Mouse (Mus musculus): Measurements from ENCODE around the gene Atp5f1. TPM values are rescaled to one million over a fixed set of nuclear protein-coding genes. Genes with fewer than 3 reads are reported as not detected.
"Not testable (repeated sequence)": the region's sequence is repeated elsewhere in the genome, so short reads cannot be mapped to it uniquely, and the experiment has no call there.

Atp5f1 gene
- polyA plus RNA-seq, 1 experiment, result 112 TPM

- no peak for DNase-seq (ENCODE audit: low read depth)
These were observed 30.1 kb downstream of the Atp5f1 start for GRCm38 (mm10) chr3:105929821-105930220.

- no peak for DNase-seq (ENCODE audit: low read depth)
These were observed 31.1 kb downstream of the Atp5f1 start for GRCm38 (mm10) chr3:105928781-105929180.

- no peak for DNase-seq (ENCODE audit: low read depth)
These were observed 31.7 kb downstream of the Atp5f1 start for GRCm38 (mm10) chr3:105928195-105928569.

GRCm38 (mm10) chr3:105927561-105928194, 32.2 kb downstream of the Atp5f1 start:
- no peak for DNase-seq (ENCODE audit: low read depth)

GRCm38 (mm10) chr3:105924616-105925015, 35.3 kb downstream of the Atp5f1 start:
- DNase-seq (ENCODE audit: low read depth), result no peak

GRCm38 (mm10) chr3:105921959-105922358, 37.9 kb downstream of the Atp5f1 start:
- no peak for DNase-seq (ENCODE audit: low read depth)

- not testable (repeated sequence) for DNase-seq (ENCODE audit: low read depth)
These were observed 39.2 kb downstream of the Atp5f1 start for GRCm38 (mm10) chr3:105920743-105921142.

- DNase-seq (ENCODE audit: low read depth), result no peak
These were observed 41.5 kb downstream of the Atp5f1 start for GRCm38 (mm10) chr3:105918355-105918745.

GRCm38 (mm10) chr3:105917656-105918354, 42.1 kb downstream of the Atp5f1 start:
- DNase-seq (ENCODE audit: low read depth), result no peak

- DNase-seq (ENCODE audit: low read depth), result not testable (repeated sequence)
These were observed 43.4 kb downstream of the Atp5f1 start for GRCm38 (mm10) chr3:105916455-105916854.

GRCm38 (mm10) chr3:105915281-105915680, 44.6 kb downstream of the Atp5f1 start:
- no peak for DNase-seq (ENCODE audit: low read depth)

- DNase-seq (ENCODE audit: low read depth), result no peak
These were observed 45.8 kb downstream of the Atp5f1 start for GRCm38 (mm10) chr3:105913839-105914681.

GRCm38 (mm10) chr3:105912097-105912880, 47.6 kb downstream of the Atp5f1 start:
- no peak for DNase-seq (ENCODE audit: low read depth)

GRCm38 (mm10) chr3:105910519-105911190, 49.2 kb downstream of the Atp5f1 start:
- DNase-seq (ENCODE audit: low read depth), result no peak

GRCm38 (mm10) chr3:105908976-105909375, 50.9 kb downstream of the Atp5f1 start:
- DNase-seq (ENCODE audit: low read depth), result no peak

- no peak for DNase-seq (ENCODE audit: low read depth)
These were observed 51.8 kb downstream of the Atp5f1 start for GRCm38 (mm10) chr3:105907956-105908655.

- no peak for DNase-seq (ENCODE audit: low read depth)
These were observed 55.2 kb downstream of the Atp5f1 start for GRCm38 (mm10) chr3:105904721-105905120.

GRCm38 (mm10) chr3:105904213-105904612, 55.7 kb downstream of the Atp5f1 start:
- DNase-seq (ENCODE audit: low read depth), result no peak

- DNase-seq (ENCODE audit: low read depth), result no peak
These were observed 58.4 kb downstream of the Atp5f1 start for GRCm38 (mm10) chr3:105901468-105901867.

- no peak for DNase-seq (ENCODE audit: low read depth)
These were observed 59.2 kb downstream of the Atp5f1 start for GRCm38 (mm10) chr3:105900716-105901115.

GRCm38 (mm10) chr3:105900266-105900665, 59.6 kb downstream of the Atp5f1 start:
- DNase-seq (ENCODE audit: low read depth), result no peak
